Mouse (Mus musculus) ES-Bruce4 (cell line): Measurements from ENCODE around the gene Veph1.

Experiments used
- CTCF ChIP-seq: IDR thresholded peaks from one replicate; pipeline ENCODE4 v1.8.1; 2011; ENCODE audit warnings: low read depth, low read length
- POLR2A ChIP-seq: IDR thresholded peaks from one replicate; pipeline ENCODE4 v1.8.1; 2011; ENCODE audit warnings: low read length; ENCODE audit not compliant: insufficient read depth

DNA sequence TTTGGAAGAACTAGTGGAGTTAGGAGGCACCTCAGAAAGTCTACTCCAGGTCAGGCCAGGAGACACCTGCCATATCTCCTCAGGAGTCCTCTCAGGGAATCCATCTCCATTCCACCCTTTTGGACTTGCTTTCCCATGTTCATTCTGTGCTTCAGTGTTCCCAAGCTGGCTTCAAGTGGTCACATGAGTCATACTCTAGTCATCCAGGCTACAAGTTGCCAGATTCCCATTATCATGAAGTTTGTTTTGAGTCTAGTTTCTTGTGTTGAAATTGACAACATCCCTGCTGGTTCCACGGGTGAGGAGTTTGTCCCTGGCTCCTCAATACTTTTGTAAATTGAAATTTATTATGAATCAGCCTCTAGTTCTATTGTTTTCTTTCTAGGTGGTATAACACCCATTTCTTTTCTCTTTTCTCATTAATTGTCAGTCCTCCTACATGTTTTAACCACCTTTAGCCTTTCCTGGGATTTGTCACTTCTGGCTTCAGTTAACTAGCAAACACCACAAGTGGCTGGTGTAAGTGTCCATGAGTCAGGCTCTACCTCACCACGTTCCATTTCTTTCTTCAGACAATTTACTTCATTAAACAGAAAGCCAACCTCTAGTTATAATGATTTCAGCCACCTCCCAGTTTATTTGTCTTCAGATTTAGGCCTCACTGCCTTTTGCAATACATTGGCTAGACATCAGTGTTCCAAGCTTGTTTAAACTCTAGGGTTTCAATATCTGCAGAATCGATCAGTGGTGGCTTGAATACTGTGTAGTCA, 288.8 kb downstream of the Veph1 start:
- TF ChIP-seq POLR2A (no peak), CTCF (no peak)
